Comparison of ENCODE assay signal across 19 mouse cellular contexts in genomic region chr15:30450765-30451164, GRCm38 (mm10).
A peak's percentile ranks its signal among the peaks of the same experiment; 100 is the strongest.
DNase-seq lines count a peak whose midpoint lies in the region; ATAC-seq and TF ChIP-seq lines count a peak whose summit lies in the region.
"Had no signal": no experiment of that assay in that cellular context is flagged by ENCODE, and none has a peak within 500 bp of the region (broad histone marks: within the 10 kb centered on the region; RNA-seq: fewer than 3 reads in every experiment).

No protein-coding gene starts in this region.

- WGBS in kidney, adult 2 months, result 80% methylated on average over 7 of the region's 7 CpGs
- 47% methylated on average over 7 of the region's 7 CpGs for WGBS in forebrain, embryonic 12.5 days
- WGBS in forebrain, embryonic 16.5 days, result 38% methylated on average over 7 of the region's 7 CpGs
- 97% methylated on average over 7 of the region's 7 CpGs for WGBS in limb, embryonic 10.5 days

- no peak overlapping the region for H3K9ac ChIP-seq in forebrain, embryonic 12.5 days
- no peak overlapping the region for H3K9ac ChIP-seq in forebrain, embryonic 16.5 days (replicated peaks; ENCODE audit: low read depth, low read length)
- H3K9ac ChIP-seq: embryonic facial prominence, embryonic 13.5 days; heart, embryonic 15.5 days; limb, embryonic 13.5 days; liver, embryonic 14.5 days; neural tube, embryonic 15.5 days had no signal

- H3K4me1 ChIP-seq in kidney, adult 2 months (ENCODE audit: control insufficient read depth, insufficient read depth, low read length), result no peaks in the 10 kb centered on the region
- peaks cover 14% of the 10 kb centered on the region for H3K4me1 ChIP-seq in forebrain, embryonic 12.5 days
- H3K4me1 ChIP-seq in forebrain, embryonic 16.5 days (replicated peaks; ENCODE audit: control insufficient read depth, insufficient read depth, low read length), result peaks cover 7% of the 10 kb centered on the region
- H3K4me1 ChIP-seq in limb, embryonic 10.5 days, result no peaks in the 10 kb centered on the region
- H3K4me1 ChIP-seq: heart, embryonic 15.5 days; limb, embryonic 13.5 days; neural tube, embryonic 15.5 days had no signal

- no peaks in the 10 kb centered on the region for H3K9me3 ChIP-seq in forebrain, embryonic 12.5 days
- no peaks in the 10 kb centered on the region for H3K9me3 ChIP-seq in forebrain, embryonic 16.5 days (ENCODE audit: control insufficient read depth, low read length)
- no peaks in the 10 kb centered on the region for H3K9me3 ChIP-seq in limb, embryonic 10.5 days (replicated peaks)
- H3K9me3 ChIP-seq: embryonic facial prominence, embryonic 13.5 days; heart, embryonic 15.5 days; limb, embryonic 13.5 days; neural tube, embryonic 15.5 days had no signal

- no peak overlapping the region for H3K4me2 ChIP-seq in forebrain, embryonic 12.5 days
- no peak overlapping the region for H3K4me2 ChIP-seq in forebrain, embryonic 16.5 days (ENCODE audit: low read length)
- H3K4me2 ChIP-seq: embryonic facial prominence, embryonic 13.5 days; heart, embryonic 15.5 days; limb, embryonic 13.5 days; neural tube, embryonic 15.5 days had no signal

- intact Hi-C loops in left cerebral cortex, postnatal 14 days (cut with DNase I), result loop anchor here (10.0 kb wide), 1 partner anchor 294 kb away; no protein-coding TSS in a partner anchor
- intact Hi-C loops in left cerebral cortex, postnatal 4 days (cut with DNase I), result no loop called here

- no peaks in the 10 kb centered on the region for H3K36me3 ChIP-seq in kidney, adult 2 months (ENCODE audit: control insufficient read depth, insufficient read depth, low read length)
- no peaks in the 10 kb centered on the region for H3K36me3 ChIP-seq in forebrain, embryonic 12.5 days (replicated peaks)
- H3K36me3 ChIP-seq in forebrain, embryonic 16.5 days (ENCODE audit: control insufficient read depth, insufficient read depth), result no peaks in the 10 kb centered on the region
- H3K36me3 ChIP-seq in limb, embryonic 10.5 days, result no peaks in the 10 kb centered on the region
- H3K36me3 ChIP-seq: embryonic facial prominence, embryonic 13.5 days; heart, embryonic 15.5 days; limb, embryonic 13.5 days; neural tube, embryonic 15.5 days had no signal

- H3K27ac ChIP-seq in kidney, adult 2 months (ENCODE audit: insufficient read depth, low read depth, low read length), result no peak overlapping the region
- no peak overlapping the region for H3K27ac ChIP-seq in forebrain, embryonic 12.5 days
- no peak overlapping the region for H3K27ac ChIP-seq in forebrain, embryonic 16.5 days (ENCODE audit: low read length)
- no peak overlapping the region for H3K27ac ChIP-seq in limb, embryonic 10.5 days
- H3K27ac ChIP-seq: embryonic facial prominence, embryonic 13.5 days; heart, adult 2 months; heart, embryonic 15.5 days; limb, embryonic 13.5 days; liver, embryonic 14.5 days; neural tube, embryonic 15.5 days had no signal

- DNase-seq in kidney, adult 2 months, result peak; percentile 13
- no peak for DNase-seq in kidney, postnatal 25 days
- DNase-seq in left cerebral cortex, postnatal 14 days (ENCODE audit: low spot score in 2 of 2), result peak; percentile 21 to 46
- no peak for DNase-seq in left cerebral cortex, postnatal 4 days
- DNase-seq in limb, embryonic 10.5 days (ENCODE audit: low spot score), result no peak
- DNase-seq in thymus, postnatal 25 days, result no peak
- DNase-seq: adrenal gland, postnatal 36 days; cerebellum, adult 9-10 months; heart, adult 2 months; thymus, postnatal 4 days had no signal

- ATAC-seq in forebrain, embryonic 12.5 days (ENCODE audit: low FRiP score), result peak; percentile 65; the same call in 1 of the 2 replicates
- ATAC-seq in forebrain, embryonic 16.5 days, result peak; percentile 73
- ATAC-seq: intestine, postnatal 0 days had no signal

- no peak for TF ChIP-seq POLR2A in kidney, adult 2 months (IDR thresholded peaks at IDR 0.05; ENCODE audit: low read depth, low read length)

- no peaks in the 10 kb centered on the region for H3K27me3 ChIP-seq in kidney, adult 2 months (replicated peaks; ENCODE audit: control insufficient read depth, insufficient read depth, low read length)
- no peaks in the 10 kb centered on the region for H3K27me3 ChIP-seq in forebrain, embryonic 12.5 days
- no peaks in the 10 kb centered on the region for H3K27me3 ChIP-seq in forebrain, embryonic 16.5 days (replicated peaks; ENCODE audit: control insufficient read depth, insufficient read depth, low read length)
- no peaks in the 10 kb centered on the region for H3K27me3 ChIP-seq in limb, embryonic 10.5 days (ENCODE audit: low read depth, poor library complexity, severe bottlenecking)
- H3K27me3 ChIP-seq: embryonic facial prominence, embryonic 13.5 days; heart, embryonic 15.5 days; limb, embryonic 13.5 days; neural tube, embryonic 15.5 days had no signal

- no peak overlapping the region for H3K4me3 ChIP-seq in kidney, adult 2 months (ENCODE audit: insufficient read depth, low read depth, low read length)
- no peak overlapping the region for H3K4me3 ChIP-seq in forebrain, embryonic 12.5 days (replicated peaks)
- H3K4me3 ChIP-seq in forebrain, embryonic 16.5 days (replicated peaks; ENCODE audit: low read length), result no peak overlapping the region
- H3K4me3 ChIP-seq in limb, embryonic 10.5 days, result no peak overlapping the region
- H3K4me3 ChIP-seq: embryonic facial prominence, embryonic 13.5 days; heart, adult 2 months; heart, embryonic 15.5 days; limb, embryonic 13.5 days; myocyte; neural tube, embryonic 15.5 days had no signal

- TF ChIP-seq CTCF in kidney, adult 2 months (conservative IDR thresholded peaks at IDR 0.05; ENCODE audit: insufficient read depth, insufficient read length, low read depth, low read length), result no peak

Comparison
In these comparisons a context has a peak if more than half of its experiments do, and no peak if none do; other contexts are left out.
1. DNase-seq: peak in kidney, adult 2 months (single experiment) and left cerebral cortex, postnatal 14 days (2 of 2); none in kidney, postnatal 25 days (0 of 2), left cerebral cortex, postnatal 4 days (single experiment), limb, embryonic 10.5 days (single experiment) and thymus, postnatal 25 days (single experiment).